Mouse (Mus musculus) liver, adult (tissue): Measurements from ENCODE around the gene Serpinb9.

Experiments used
- GATA4 ChIP-seq: IDR thresholded peaks from 2 replicates; pipeline ENCODE4 v1.6.1; 2014; ENCODE audit warnings: mild to moderate bottlenecking, low read length; ENCODE audit not compliant: insufficient replicate concordance

The Serpinb9 gene

GRCm38 (mm10) chr13:32986256-32986655, 16.8 kb upstream of the Serpinb9 start:
- no peak for TF ChIP-seq GATA4

- TF ChIP-seq GATA4: no peak
Measured at GRCm38 (mm10) chr13:32993152-32993893, 9.7 kb upstream of the Serpinb9 start.

- TF ChIP-seq GATA4: no peak
Measured at GRCm38 (mm10) chr13:32993894-32994242, 9.2 kb upstream of the Serpinb9 start.

- TF ChIP-seq GATA4: no peak
Measured at GRCm38 (mm10) chr13:32995051-32995450, 8.0 kb upstream of the Serpinb9 start.

GRCm38 (mm10) chr13:33001341-33001740, 1.7 kb upstream of the Serpinb9 start:
- no peak for TF ChIP-seq GATA4

- TF ChIP-seq GATA4: no peak
Measured at GRCm38 (mm10) chr13:33003523-33004413, 718 bp downstream of the Serpinb9 start.

GRCm38 (mm10) chr13:33004414-33005105, 1.5 kb downstream of the Serpinb9 start:
- TF ChIP-seq GATA4: no peak

- no peak for TF ChIP-seq GATA4
Measured at GRCm38 (mm10) chr13:33005501-33006075, 2.5 kb downstream of the Serpinb9 start.

GRCm38 (mm10) chr13:33006555-33006954, 3.5 kb downstream of the Serpinb9 start:
- no peak for TF ChIP-seq GATA4

GRCm38 (mm10) chr13:33012395-33012794, 9.3 kb downstream of the Serpinb9 start:
- no peak for TF ChIP-seq GATA4

GRCm38 (mm10) chr13:33013271-33013670, 10.2 kb downstream of the Serpinb9 start:
- no peak for TF ChIP-seq GATA4

GRCm38 (mm10) chr13:33022371-33022770, 19.3 kb downstream of the Serpinb9 start:
- TF ChIP-seq GATA4: no peak

- no peak for TF ChIP-seq GATA4
Measured at GRCm38 (mm10) chr13:33026427-33027057, 23.5 kb downstream of the Serpinb9 start.

GRCm38 (mm10) chr13:33027244-33027643, 24.2 kb downstream of the Serpinb9 start, which contains the start of gene Serpinb9b:
Gene Serpinb9b (plus strand): TSS chr13:33027416.
- no peak for TF ChIP-seq GATA4

- no peak for TF ChIP-seq GATA4
Measured at GRCm38 (mm10) chr13:33028146-33028545, 25.1 kb downstream of the Serpinb9 start.
